Mouse (Mus musculus): Measurements from ENCODE around the gene Oat. TPM values are rescaled to one million over a fixed set of nuclear protein-coding genes. Genes with fewer than 3 reads are reported as not detected.

Gene Oat
- 78.1 TPM for polyA plus RNA-seq (2017; shearing (Covaris generic))

GRCm38 (mm10) chr7:132576116-132576650 lies at the start of gene Oat:
Oat (minus strand) TSS chr7:132576398.

GRCm38 (mm10) chr7:132610468-132611318 lies 34.5 kb upstream of the Oat start, which contains the start of gene Lhpp:
Lhpp (plus strand) TSS chr7:132610638.

GRCm38 (mm10) chr7:132599071-132599975 lies 23.1 kb upstream of the Oat start, which contains the start of gene Nkx1-2:
Nkx1-2 (minus strand) TSS chr7:132599637.

Other genes with a start within 250 kb of the Oat start
- gene Nkx1-2, start 23.2 kb upstream of the Oat start, polyA plus RNA-seq (2017; shearing (Covaris generic)), result not detected
- gene Lhpp, start 34.2 kb upstream of the Oat start, polyA plus RNA-seq (2017; shearing (Covaris generic)), result 3.7 TPM
- 134 TPM for gene Fam53b, start 237.5 kb upstream of the Oat start, polyA plus RNA-seq (2017; shearing (Covaris generic))

Data from activated CD4-positive, CD25-positive, alpha-beta regulatory T cell, adult 9 weeks (primary cell).